Mouse (Mus musculus) heart, embryonic 16.5 days (tissue): Measurements from ENCODE around the gene Flt3. TPM values are rescaled to one million over a fixed set of nuclear protein-coding genes. Genes with fewer than 3 reads are reported as not detected.
A peak's percentile ranks its signal among the peaks of the same experiment; 100 is the strongest.

ENCODE experiments used
- ATAC-seq: fragments of 200-750 bp; cut with Nextera tagmentation; replicated peaks from 2 replicates; pipeline ENCODE4 v1.8.0; 2017; ENCODE audit warnings: moderate number of reproducible peaks; ENCODE audit not compliant: insufficient read depth, low FRiP score; ENCODE audit errors: extremely low read depth
- H3K27ac ChIP-seq: fragments of 300-500 bp; sonication (generic); 2 replicates; pipeline ENCODE4 v1.5.1; 2014; ENCODE audit warnings: mild to moderate bottlenecking, low read length, control low read depth, moderate library complexity
- H3K27me3 ChIP-seq: fragments of 300-500 bp; sonication (generic); 2 replicates; pipeline ENCODE4 v1.6.1; 2014; ENCODE audit warnings: low read length, mixed read lengths; ENCODE audit not compliant: control insufficient read depth, insufficient read depth
- H3K36me3 ChIP-seq: fragments of 300-500 bp; sonication (generic); 2 replicates; pipeline ENCODE4 v1.6.1; 2014; ENCODE audit not compliant: control insufficient read depth, insufficient read depth
- H3K4me1 ChIP-seq: fragments of 300-500 bp; sonication (generic); 2 replicates; pipeline ENCODE4 v1.6.1; 2014; ENCODE audit warnings: low read length, mixed read lengths; ENCODE audit not compliant: control insufficient read depth, insufficient read depth
- H3K4me2 ChIP-seq: fragments of 300-500 bp; sonication (generic); 2 replicates; pipeline ENCODE4 v1.6.1; 2014; ENCODE audit warnings: low read depth, mild to moderate bottlenecking, control low read depth, low read length
- H3K4me3 ChIP-seq: fragments of 300-500 bp; sonication (generic); 2 replicates; pipeline ENCODE4 v1.5.1; 2014; ENCODE audit warnings: mild to moderate bottlenecking, control low read depth, low read length
- H3K9ac ChIP-seq: fragments of 300-500 bp; sonication (generic); 2 replicates; pipeline ENCODE4 v1.6.1; 2014; ENCODE audit warnings: low read length, control low read depth
- H3K9me3 ChIP-seq: fragments of 300-500 bp; sonication (generic); replicated peaks from 2 replicates; pipeline ENCODE4 v1.6.1; 2016; ENCODE audit warnings: low read length; ENCODE audit not compliant: control insufficient read depth
- WGBS: fragments of 180-500 bp; shearing (Covaris S2); extraction: QIAGEN DNeasy Blood & Tissue Kit; methylation state at CpG from one replicate; pipeline ENCODE4 v1.1.7; 2014; 5-methylcytosine and 5-hydroxymethylcytosine counted together
- polyA plus RNA-seq: library from polyadenylated mRNA; unstranded; fragments of >200 nt; fragmentation: Nextera tagmentation; extraction: Ambion mirVana; gene quantifications from 2 replicates; pipeline ENCODE4 v1.2.1, GENCODE M21; 2015

Flt3 gene
- polyA plus RNA-seq, 1 experiment from 2014 or later, result 0.37 TPM

- H3K27me3 ChIP-seq, result no peaks in the 10 kb centered on the region; the same call in 1 of the 2 replicates
- H3K9ac ChIP-seq, result no peak overlapping the region
- no peak overlapping the region for H3K4me3 ChIP-seq
- WGBS, result 75% methylated on average over 11 of the region's 11 CpGs
- H3K4me2 ChIP-seq, result no peak overlapping the region
- no peaks in the 10 kb centered on the region for H3K9me3 ChIP-seq
- H3K27ac ChIP-seq, result no peak overlapping the region
- no peak for ATAC-seq
- no peaks in the 10 kb centered on the region for H3K36me3 ChIP-seq
- no peaks in the 10 kb centered on the region for H3K4me1 ChIP-seq
Observed at GRCm38 (mm10) chr5:147329946-147330345, 70.3 kb downstream of the Flt3 start.

GRCm38 (mm10) chr5:147327636-147328035 is 72.7 kb downstream of the Flt3 start:
- WGBS, result 85% methylated on average over 5 of the region's 5 CpGs
- Histone ChIP-seq H3K9me3 (no peaks in the 10 kb centered on the region), H3K4me2 (no peak overlapping the region), H3K27ac (no peak overlapping the region), H3K9ac (no peak overlapping the region), H3K36me3 (no peaks in the 10 kb centered on the region), H3K4me3 (no peak overlapping the region), H3K27me3 (peaks cover 2% of the 10 kb centered on the region), H3K4me1 (peaks cover 2% of the 10 kb centered on the region; the same call in 1 of the 2 replicates)
- ATAC-seq, result no peak

GRCm38 (mm10) chr5:147325931-147326330 is 74.4 kb downstream of the Flt3 start:
- Histone ChIP-seq H3K27me3 (peaks cover 19% of the 10 kb centered on the region), H3K9me3 (no peaks in the 10 kb centered on the region), H3K4me2 (no peak overlapping the region), H3K4me3 (no peak overlapping the region), H3K36me3 (no peaks in the 10 kb centered on the region), H3K4me1 (peaks cover 2% of the 10 kb centered on the region; the same call in 1 of the 2 replicates), H3K27ac (no peak overlapping the region), H3K9ac (no peak overlapping the region)
- WGBS, result 77% methylated on average over 11 of the region's 11 CpGs
- ATAC-seq, result no peak

- Histone ChIP-seq H3K9me3 (no peaks in the 10 kb centered on the region), H3K36me3 (no peaks in the 10 kb centered on the region), H3K4me2 (no peak overlapping the region), H3K27me3 (peaks cover 32% of the 10 kb centered on the region), H3K4me3 (no peak overlapping the region), H3K9ac (no peak overlapping the region), H3K27ac (no peak overlapping the region), H3K4me1 (peaks cover 2% of the 10 kb centered on the region; the same call in 1 of the 2 replicates)
- ATAC-seq, result peak; percentile 56; the same call in 1 of the 2 replicates
- WGBS, result 11% methylated on average over 17 of the region's 17 CpGs
Observed at GRCm38 (mm10) chr5:147323237-147323917, 76.9 kb downstream of the Flt3 start.

DNA sequence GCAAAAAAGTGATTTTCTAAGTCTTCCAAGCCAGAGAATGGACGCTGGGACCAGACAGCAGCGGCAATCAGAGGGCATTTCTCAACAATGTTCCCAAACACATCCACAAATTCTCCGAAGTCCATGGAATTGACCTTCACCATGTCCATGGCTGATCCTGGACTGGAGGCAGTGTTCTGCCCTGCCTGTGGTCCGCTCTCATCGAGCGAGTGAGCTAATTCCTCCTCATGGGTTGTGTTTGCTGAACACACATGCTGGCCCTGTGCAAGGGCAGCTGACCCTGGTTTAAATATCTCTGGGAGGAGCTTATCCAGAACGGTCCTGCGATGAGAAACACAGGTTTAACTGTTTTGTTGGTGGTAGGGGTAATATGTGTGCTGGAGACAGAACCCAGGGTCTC is 78.1 kb downstream of the Flt3 start, which contains the start of gene Urad:
Gene Urad, minus strand, starts transcription at position 258 of the 400 bp plus-strand sequence.
- Histone ChIP-seq H3K27ac (no peak within 1 kb of the TSS), H3K27me3 (peaks cover 44% of the 10 kb centered on the region), H3K4me3 (no peak within 1 kb of the TSS), H3K4me1 (peaks cover 2% of the 10 kb centered on the region; the same call in 1 of the 2 replicates), H3K4me2 (no peak within 1 kb of the TSS), H3K9me3 (no peaks in the 10 kb centered on the region), H3K36me3 (no peaks in the 10 kb centered on the region), H3K9ac (no peak within 1 kb of the TSS)
- no peak for ATAC-seq
- 69% methylated on average over 8 of the region's 8 CpGs for WGBS

- H3K9ac ChIP-seq, result no peak overlapping the region
- H3K36me3 ChIP-seq, result no peaks in the 10 kb centered on the region
- no peaks in the 10 kb centered on the region for H3K9me3 ChIP-seq
- peaks cover 69% of the 10 kb centered on the region for H3K27me3 ChIP-seq
- H3K4me3 ChIP-seq, result no peak overlapping the region
- no peak overlapping the region for H3K4me2 ChIP-seq
- H3K4me1 ChIP-seq, result peaks cover 2% of the 10 kb centered on the region; the same call in 1 of the 2 replicates
- no peak for ATAC-seq
- no peak overlapping the region for H3K27ac ChIP-seq
Observed at GRCm38 (mm10) chr5:147319653-147320052, 80.6 kb downstream of the Flt3 start.

- no peaks in the 10 kb centered on the region for H3K4me1 ChIP-seq
- 25% methylated on average over 7 of the region's 7 CpGs for WGBS
- no peak overlapping the region for H3K27ac ChIP-seq
- H3K9me3 ChIP-seq, result no peaks in the 10 kb centered on the region
- ATAC-seq, result no peak
- no peak overlapping the region for H3K4me2 ChIP-seq
- H3K9ac ChIP-seq, result no peak overlapping the region
- H3K36me3 ChIP-seq, result no peaks in the 10 kb centered on the region
- H3K27me3 ChIP-seq, result peaks cover 86% of the 10 kb centered on the region
- H3K4me3 ChIP-seq, result no peak overlapping the region
Observed at GRCm38 (mm10) chr5:147317991-147318390, 82.3 kb downstream of the Flt3 start.

- WGBS, result 3% methylated on average over 7 of the region's 7 CpGs
- no peak overlapping the region for H3K27ac ChIP-seq
Observed at GRCm38 (mm10) chr5:147317321-147317720, 83.0 kb downstream of the Flt3 start.

GRCm38 (mm10) chr5:147315432-147316075 is 84.7 kb downstream of the Flt3 start:
- Histone ChIP-seq H3K9me3 (no peaks in the 10 kb centered on the region), H3K4me2 (peak overlapping the region; percentile 30), H3K36me3 (no peaks in the 10 kb centered on the region), H3K4me3 (peak overlapping the region; percentile 20), H3K27me3 (peaks cover 91% of the 10 kb centered on the region), H3K27ac (no peak overlapping the region), H3K9ac (no peak overlapping the region), H3K4me1 (no peaks in the 10 kb centered on the region)
- 2% methylated on average over 25 of the region's 25 CpGs for WGBS
- ATAC-seq, result no peak

More at GRCm38 (mm10) chr5:147317321-147317720, 83.0 kb downstream of the Flt3 start:
- H3K36me3 ChIP-seq, result no peaks in the 10 kb centered on the region
- H3K4me2 ChIP-seq, result no peak overlapping the region
- no peaks in the 10 kb centered on the region for H3K4me1 ChIP-seq
- peaks cover 88% of the 10 kb centered on the region for H3K27me3 ChIP-seq
- H3K4me3 ChIP-seq, result no peak overlapping the region
- no peak overlapping the region for H3K9ac ChIP-seq
- ATAC-seq, result no peak
- no peaks in the 10 kb centered on the region for H3K9me3 ChIP-seq
